Mouse (Mus musculus) heart, adult 8-10 months (tissue): ENCODE results near the gene Rslcan18. TPM values are rescaled to one million over a fixed set of nuclear protein-coding genes. Genes with fewer than 3 reads are reported as not detected.
"Not testable (repeated sequence)": the region's sequence is repeated elsewhere in the genome, so short reads cannot be mapped to it uniquely, and the experiment has no call there.

Experiments used
- DNase-seq: peaks from one replicate; pipeline ENCODE4 v3.0.0; 2022; ENCODE audit warnings: low spot score
- total RNA-seq, 4 experiments: library from RNA; stranded (reverse); gene quantifications; 2 replicates each; pipeline ENCODE4 v1.2.4; 2022

Gene Rslcan18
- under 1 TPM; 0.41 to 0.84 (median 0.80) TPM for total RNA-seq

- DNase-seq, result not testable (repeated sequence)
Observed at GRCm38 (mm10) chr13:67116163-67116562, at the start of gene Rslcan18. TSS of gene Rslcan18 (minus strand) at chr13:67116263.

- peak; percentile 89 for DNase-seq
Observed at GRCm38 (mm10) chr13:67128038-67128721, 12.1 kb upstream of the Rslcan18 start.

DNA sequence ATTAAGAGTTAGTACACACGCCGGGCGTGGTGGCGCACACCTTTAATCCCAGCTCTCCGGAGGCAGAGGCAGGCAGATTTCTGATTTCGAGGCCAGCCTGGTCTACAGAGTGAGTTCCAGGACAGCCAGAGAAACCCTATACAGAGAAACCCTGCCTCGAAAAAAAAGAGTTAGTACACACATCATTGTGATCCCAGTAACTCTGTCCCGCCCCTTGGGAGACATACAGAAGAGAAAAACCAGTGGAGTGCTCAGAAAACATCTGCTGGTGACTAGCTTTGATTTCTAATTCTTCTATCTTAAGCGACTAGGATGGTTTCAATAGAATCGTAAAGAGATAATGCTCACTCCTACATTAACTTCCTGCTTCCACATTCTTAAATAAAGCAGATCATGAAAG is 11.4 kb upstream of the Rslcan18 start:
- not testable (repeated sequence) for DNase-seq

DNA sequence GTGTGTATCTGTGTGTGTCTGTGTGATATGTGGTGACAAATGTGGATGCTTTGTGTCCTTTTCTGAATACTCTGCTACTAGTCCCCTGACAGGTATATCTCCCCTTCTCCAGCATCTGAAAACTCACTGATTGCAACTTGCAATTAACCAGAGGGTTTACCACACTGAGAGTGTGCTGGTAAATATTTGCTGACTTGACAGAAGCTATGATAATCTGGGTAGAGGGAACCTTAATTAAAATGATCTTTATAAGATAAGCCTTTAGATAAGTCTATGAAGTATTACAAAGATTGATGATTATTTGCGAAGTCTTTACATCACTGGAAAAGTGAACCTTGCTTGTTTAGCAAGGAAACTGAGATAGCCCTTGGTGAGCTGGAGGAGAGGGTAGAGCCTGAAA is 8.4 kb upstream of the Rslcan18 start:
- DNase-seq, result no peak

- DNase-seq, result not testable (repeated sequence)
Observed at GRCm38 (mm10) chr13:67121360-67121759, 5.3 kb upstream of the Rslcan18 start, which contains the start of gene Zfp759. TSS of gene Zfp759 (plus strand) at chr13:67121660.

GRCm38 (mm10) chr13:67113287-67113686 is 2.8 kb downstream of the Rslcan18 start:
- DNase-seq, result no peak

- peak; percentile 20 for DNase-seq
Observed at GRCm38 (mm10) chr13:67112096-67112495, 4.0 kb downstream of the Rslcan18 start.

DNA sequence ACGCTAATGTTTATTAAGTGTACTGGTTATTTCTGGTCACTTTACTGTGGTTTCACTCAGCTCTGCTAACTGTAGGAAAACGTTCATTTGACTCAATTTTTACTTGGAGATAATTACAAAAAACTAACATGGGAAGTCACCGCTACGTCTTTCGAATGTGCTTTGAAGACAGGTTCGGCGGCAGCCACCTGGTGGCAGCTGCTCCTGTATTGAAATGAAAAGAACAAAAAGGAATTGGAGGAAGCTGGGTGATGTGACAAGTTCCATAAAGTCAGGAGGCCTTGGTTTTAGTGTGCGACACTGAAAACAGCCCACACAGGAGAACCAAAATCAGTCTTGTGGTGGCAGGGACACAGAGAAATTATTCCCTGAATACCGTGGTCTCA is 7.2 kb downstream of the Rslcan18 start:
- DNase-seq, result no peak

GRCm38 (mm10) chr13:67108194-67108820 is 7.8 kb downstream of the Rslcan18 start, which contains the start of gene Gm28557:
TSS of gene Gm28557 (minus strand) at chr13:67108604.
- peak; percentile 98 for DNase-seq

- no peak for DNase-seq
Observed at GRCm38 (mm10) chr13:67107681-67108080, 8.4 kb downstream of the Rslcan18 start.

- no peak for DNase-seq
Observed at GRCm38 (mm10) chr13:67097876-67098275, 18.2 kb downstream of the Rslcan18 start, which contains the start of gene Zfp708. TSS of gene Zfp708 (minus strand) at chr13:67097976.

DNA sequence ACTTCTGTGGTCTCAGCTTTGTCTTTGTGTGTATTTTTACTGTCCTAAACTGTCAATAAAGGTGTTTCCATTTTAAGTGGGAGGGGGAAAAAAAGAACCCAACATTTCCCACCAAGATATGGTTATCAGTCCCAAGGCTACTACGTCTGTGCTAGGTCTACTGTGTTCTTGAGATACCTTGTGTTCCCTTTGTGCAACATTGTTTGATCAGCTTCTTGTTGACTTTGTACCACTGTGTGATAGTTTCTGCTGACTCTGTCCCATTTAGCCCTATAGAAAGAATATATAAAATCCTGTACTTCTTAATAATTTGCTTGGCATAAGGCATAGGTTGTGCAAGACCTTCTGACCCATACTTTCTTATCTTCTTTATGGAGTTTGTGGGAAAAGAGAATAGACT is 25.9 kb downstream of the Rslcan18 start:
- DNase-seq, result no peak

- DNase-seq, result no peak
Observed at GRCm38 (mm10) chr13:67081946-67082345, 34.1 kb downstream of the Rslcan18 start.

DNA sequence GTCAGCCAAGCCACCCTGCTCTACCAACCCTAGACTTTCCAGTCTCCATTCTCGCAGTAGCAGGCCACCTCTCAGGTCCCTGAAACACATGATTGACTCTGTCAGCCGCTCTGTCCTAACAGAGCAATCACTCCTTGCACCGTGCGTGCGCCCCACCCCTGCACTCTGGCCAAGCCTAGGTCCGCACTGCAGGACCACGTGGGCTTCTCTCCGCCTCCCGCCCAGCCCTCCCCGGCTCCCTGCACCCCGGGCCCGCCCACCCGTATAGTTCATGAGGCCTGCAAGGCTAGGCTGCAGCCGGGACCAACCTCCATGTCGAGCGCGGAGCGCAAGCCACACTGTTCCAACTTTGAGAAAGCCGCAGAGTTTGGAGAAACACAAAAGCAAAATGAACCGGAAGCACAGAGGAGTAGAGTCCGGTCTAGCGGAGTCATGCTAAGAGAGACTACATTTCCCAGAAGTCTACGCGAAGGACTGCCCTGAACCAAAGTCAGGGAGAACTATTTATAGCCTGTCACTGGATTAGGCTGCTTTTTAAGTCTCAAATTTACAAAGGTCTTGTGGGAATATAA is 34.8 kb downstream of the Rslcan18 start:
- peak; percentile 89 for DNase-seq

GRCm38 (mm10) chr13:67077244-67077643 is 38.8 kb downstream of the Rslcan18 start:
- no peak for DNase-seq

DNA sequence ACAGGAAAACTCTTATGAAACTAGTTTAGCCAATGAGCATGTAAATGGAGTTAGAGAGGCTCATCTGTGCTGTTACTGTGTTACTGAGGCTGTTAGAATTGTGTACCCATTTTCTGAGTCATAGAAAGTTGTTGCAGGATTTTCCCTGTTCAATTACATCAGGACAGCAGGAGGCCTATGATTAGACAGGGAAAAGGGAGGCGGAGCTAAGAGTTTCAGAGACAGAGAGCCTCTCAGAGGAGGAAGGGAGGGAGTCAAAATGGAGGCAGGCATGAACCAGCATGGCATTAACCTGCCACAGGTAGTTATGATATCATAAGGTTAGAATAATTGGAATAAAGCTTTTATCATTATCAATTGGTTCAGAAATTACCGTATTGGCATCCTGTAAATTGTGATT is 43.3 kb downstream of the Rslcan18 start:
- DNase-seq, result no peak

GRCm38 (mm10) chr13:67065386-67065785 is 50.7 kb downstream of the Rslcan18 start:
- DNase-seq, result no peak

- no peak for DNase-seq
Observed at GRCm38 (mm10) chr13:67062427-67062826, 53.6 kb downstream of the Rslcan18 start.

GRCm38 (mm10) chr13:67060786-67061358 is 55.2 kb downstream of the Rslcan18 start, which contains the start of gene Zfp712:
TSS of gene Zfp712 (minus strand) at chr13:67061170.
- DNase-seq, result peak; percentile 95

DNA sequence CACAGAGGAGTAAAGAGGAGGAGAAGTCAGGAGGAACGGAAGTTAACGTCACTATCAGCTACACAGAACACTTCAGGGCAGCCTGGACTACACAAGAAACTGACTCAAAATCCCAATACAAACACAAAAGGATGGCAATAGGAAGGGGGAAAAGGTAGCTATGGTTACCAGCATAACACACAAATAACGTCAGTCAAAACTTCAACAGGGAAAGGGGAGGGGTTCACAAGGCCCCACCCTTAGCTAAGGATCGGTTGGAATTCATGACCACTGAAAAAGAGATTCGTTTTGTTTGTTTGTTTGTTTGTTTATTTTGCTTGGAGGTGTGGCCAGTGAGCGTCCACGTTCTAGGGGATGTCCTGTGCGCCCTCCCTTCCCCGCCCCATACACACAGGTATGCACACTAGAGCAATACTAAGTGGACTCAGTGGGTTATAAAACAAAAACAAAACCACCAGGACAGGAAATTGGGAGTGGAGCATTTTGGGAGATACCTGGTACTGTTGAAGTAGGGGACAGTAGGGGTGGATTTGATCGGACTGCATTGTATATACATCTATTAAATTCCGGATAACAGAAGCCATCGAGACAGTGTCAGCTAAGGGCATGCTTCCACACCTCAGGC is 55.8 kb downstream of the Rslcan18 start:
- no peak for DNase-seq
